Mouse (Mus musculus) cortical plate, adult 2 months (tissue): ENCODE measurements at regions not wholly inside any gene's neighbourhood (a gene's known extent, or its start where the extent isn't known, plus 50 kb on each side); places are given as distances from the start of the nearest gene placed in this dataset.
"Not testable (repeated sequence)": the region's sequence is repeated elsewhere in the genome, so short reads cannot be mapped to it uniquely, and the experiment has no call there.

ENCODE experiments used
- H3K27ac ChIP-seq: fragments of 200-500 bp; 2 replicates; pipeline ENCODE4 v1.5.1; 2012; ENCODE audit warnings: low read length, control low read depth, inconsistent platforms; ENCODE audit not compliant: insufficient read depth
- H3K4me1 ChIP-seq: fragments of 200-500 bp; 2 replicates; pipeline ENCODE4 v1.6.1; 2011; ENCODE audit warnings: low read length; ENCODE audit not compliant: control insufficient read depth, insufficient read depth
- H3K4me3 ChIP-seq: fragments of 200-500 bp; 2 replicates; pipeline ENCODE4 v1.5.1; 2011; ENCODE audit warnings: mild to moderate bottlenecking, low read length, control low read depth; ENCODE audit not compliant: insufficient read depth
- CTCF ChIP-seq: fragments of 200-500 bp; IDR thresholded peaks from 2 replicates; pipeline ENCODE4 v1.5.1; 2011; ENCODE audit warnings: mild to moderate bottlenecking, control low read depth, low read length; ENCODE audit not compliant: insufficient read depth; ENCODE audit errors: extremely low read depth
- POLR2A ChIP-seq: fragments of 200-500 bp; IDR thresholded peaks from 2 replicates; pipeline ENCODE4 v1.6.1; 2011; ENCODE audit warnings: mild to moderate bottlenecking, low read length, control low read depth; ENCODE audit not compliant: insufficient read depth; ENCODE audit errors: extremely low read depth

- not testable (repeated sequence) for H3K4me3 ChIP-seq, H3K27ac ChIP-seq
Measured at GRCm38 (mm10) chr15:53984006-53984405, 99.3 kb downstream of the Gm7489 start.

DNA sequence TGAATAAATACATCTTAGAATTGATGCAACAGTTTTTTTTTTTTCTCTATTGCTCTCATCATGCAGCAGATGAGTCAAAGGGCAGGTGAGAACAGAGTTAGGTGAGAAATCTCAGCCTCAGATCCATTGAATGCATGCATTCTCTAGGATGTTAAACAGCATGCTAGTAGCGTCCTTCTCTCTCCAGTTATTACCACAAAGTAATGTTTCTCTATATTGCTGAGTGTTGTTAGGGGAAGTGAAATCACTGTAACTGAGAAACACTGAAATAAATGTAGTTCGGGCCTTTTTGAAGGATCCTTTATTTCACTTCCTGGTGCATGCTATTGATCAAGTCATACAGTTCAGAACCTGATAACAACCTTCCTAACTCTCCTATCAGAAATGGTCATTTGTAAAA, 105.2 kb downstream of the Gm7489 start:
- H3K27ac ChIP-seq: no peak overlapping the region
- TF ChIP-seq POLR2A (no peak), CTCF (no peak)
- no peak overlapping the region for H3K4me3 ChIP-seq
- no peaks in the 10 kb centered on the region for H3K4me1 ChIP-seq

More at GRCm38 (mm10) chr15:53984006-53984405, 99.3 kb downstream of the Gm7489 start:
- not testable (repeated sequence) for H3K4me1 ChIP-seq

GRCm38 (mm10) chr15:53995199-53995868, 110.6 kb downstream of the Gm7489 start:
- no peak overlapping the region for H3K4me3 ChIP-seq
- H3K27ac ChIP-seq: no peak overlapping the region
- TF ChIP-seq CTCF: no peak
- no peak for TF ChIP-seq POLR2A
- no peaks in the 10 kb centered on the region for H3K4me1 ChIP-seq

DNA sequence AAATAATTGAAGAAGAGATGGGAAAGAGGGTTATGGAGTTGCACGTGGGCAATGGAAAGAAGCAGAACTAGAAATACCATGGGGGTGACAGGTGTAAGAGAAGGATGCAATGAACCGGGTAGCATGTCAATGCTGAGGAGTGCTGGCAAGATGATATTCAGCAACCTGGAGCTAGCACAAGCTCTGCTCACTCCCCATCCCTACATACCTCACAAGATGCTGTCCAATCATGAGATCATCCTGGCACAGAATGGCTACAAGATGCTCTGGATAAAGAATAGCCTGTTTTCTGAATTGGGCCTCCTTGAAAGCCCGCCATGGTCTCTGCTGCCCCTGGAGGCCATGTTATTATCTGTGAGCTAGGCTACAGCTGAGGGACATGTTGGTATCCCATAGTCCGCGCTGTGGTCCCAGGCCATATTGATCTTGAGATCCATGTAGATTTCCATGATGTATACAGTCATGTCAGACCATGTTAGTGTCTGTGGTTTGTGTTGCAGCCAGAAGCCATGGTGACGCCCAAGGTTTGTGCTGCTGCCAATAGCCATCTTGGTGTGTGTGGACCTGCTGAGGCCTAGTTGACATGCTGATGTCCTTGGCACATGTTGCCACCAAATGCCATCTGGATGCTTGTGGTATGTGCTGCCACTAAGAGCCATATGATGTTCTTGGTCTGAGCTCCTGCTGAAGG, 114.0 kb downstream of the Gm7489 start:
- no peak overlapping the region for H3K4me3 ChIP-seq
- no peak for TF ChIP-seq POLR2A
- no peak for TF ChIP-seq CTCF
- no peaks in the 10 kb centered on the region for H3K4me1 ChIP-seq
- H3K27ac ChIP-seq: no peak overlapping the region

DNA sequence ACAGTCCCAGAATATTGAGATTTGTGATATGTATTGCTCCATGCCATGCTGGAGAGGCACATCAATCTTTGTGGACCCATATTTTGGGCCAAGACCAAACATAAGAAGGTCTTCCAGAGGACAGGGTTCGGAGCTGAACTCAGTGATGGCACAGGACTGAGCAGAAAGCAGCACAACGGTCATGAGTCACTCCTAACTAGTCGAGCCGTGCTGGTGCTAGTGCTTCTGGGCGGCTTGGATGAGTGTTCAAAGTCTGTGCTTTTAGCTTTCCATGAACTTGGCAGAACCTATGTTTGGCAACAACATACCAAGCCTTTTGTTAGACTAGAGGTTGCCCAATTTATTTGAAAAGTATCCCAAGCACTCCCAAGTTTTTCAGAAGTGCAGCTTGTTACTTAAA, 149.1 kb downstream of the Gm7489 start:
- TF ChIP-seq POLR2A (no peak), CTCF (no peak)

DNA sequence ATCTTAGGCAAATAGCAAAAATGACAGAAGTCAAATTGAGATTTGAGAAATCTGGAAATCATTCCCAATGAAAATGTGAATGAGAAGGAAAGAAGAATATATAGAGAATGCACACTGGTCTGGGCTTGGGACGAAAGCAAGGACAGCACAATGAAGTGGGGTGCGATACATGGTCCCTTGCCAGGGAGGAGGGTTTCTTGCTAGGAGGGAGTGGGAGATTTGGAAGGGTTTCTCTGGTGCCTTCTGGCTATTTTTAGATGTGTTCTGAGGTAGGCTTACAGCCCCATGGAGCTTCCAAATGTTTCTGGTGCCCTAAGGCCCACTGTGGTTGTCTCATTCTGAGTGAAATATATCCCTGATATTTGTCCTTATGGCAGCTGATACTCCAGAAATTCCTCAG, 166.0 kb downstream of the Gm7489 start:
- H3K4me1 ChIP-seq: no peaks in the 10 kb centered on the region
- H3K4me3 ChIP-seq: no peak overlapping the region
- TF ChIP-seq POLR2A (no peak), CTCF (no peak)
- no peak overlapping the region for H3K27ac ChIP-seq

More for the DNA sequence above, 149.1 kb downstream of the Gm7489 start:
- Histone ChIP-seq H3K4me3 (no peak overlapping the region), H3K27ac (no peak overlapping the region), H3K4me1 (no peaks in the 10 kb centered on the region)

GRCm38 (mm10) chr15:54070005-54070634, 185.4 kb downstream of the Gm7489 start:
- Histone ChIP-seq H3K4me3 (no peak overlapping the region), H3K27ac (no peak overlapping the region), H3K4me1 (no peaks in the 10 kb centered on the region)
- TF ChIP-seq POLR2A (no peak), CTCF (peak; percentile 99)

DNA sequence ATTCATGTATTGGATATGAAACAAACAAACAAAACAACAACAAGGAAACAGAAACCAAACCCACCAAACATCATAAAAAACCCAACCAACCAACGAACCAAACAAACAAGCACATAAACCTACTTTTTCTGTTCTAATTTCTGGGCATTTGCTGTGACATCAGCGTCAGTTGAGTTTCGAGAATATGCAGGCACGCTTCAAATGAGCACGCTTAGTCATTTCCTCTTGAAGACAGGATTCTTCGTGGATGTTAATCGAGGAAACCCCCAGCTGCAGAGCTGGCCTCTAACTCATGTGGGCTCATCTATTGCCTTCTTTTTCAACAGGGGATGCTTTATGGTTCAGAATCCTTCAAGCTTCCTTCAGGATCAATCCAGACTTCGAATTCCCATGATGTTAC, 187.0 kb downstream of the Gm7489 start:
- H3K4me3 ChIP-seq: no peak overlapping the region
- H3K27ac ChIP-seq: no peak overlapping the region
- no peak for TF ChIP-seq POLR2A
- no peak for TF ChIP-seq CTCF
- H3K4me1 ChIP-seq: no peaks in the 10 kb centered on the region

GRCm38 (mm10) chr15:54091301-54091700, 206.6 kb downstream of the Gm7489 start:
- no peaks in the 10 kb centered on the region for H3K4me1 ChIP-seq
- no peak overlapping the region for H3K27ac ChIP-seq
- TF ChIP-seq POLR2A (no peak), CTCF (no peak)
- no peak overlapping the region for H3K4me3 ChIP-seq

GRCm38 (mm10) chr15:54092386-54092785, 207.7 kb downstream of the Gm7489 start:
- Histone ChIP-seq H3K4me3 (no peak overlapping the region), H3K27ac (no peak overlapping the region), H3K4me1 (no peaks in the 10 kb centered on the region)
- no peak for TF ChIP-seq POLR2A
- TF ChIP-seq CTCF: no peak
